Mouse (Mus musculus) left cerebral cortex, postnatal 4 days (tissue): ENCODE measurements around the gene Frmpd1. TPM values are rescaled to one million over a fixed set of nuclear protein-coding genes. Genes with fewer than 3 reads are reported as not detected.

Source experiments
- DNase-seq: peaks from one replicate; pipeline ENCODE4 v3.0.0-alpha.2; 2022
- intact Hi-C: fragments of 180-260 bp; cut with DNase I; formaldehyde crosslinking; loops from one replicate; pipeline ENCODE4 v1.15.1; 2025
- total RNA-seq, 2 experiments: library from RNA; stranded (reverse); gene quantifications; 2 replicates each; pipeline ENCODE4 v1.2.3; 2021

Gene Frmpd1
- total RNA-seq, 2 experiments from 2014 or later = 16.5 to 18.5 TPM

DNA sequence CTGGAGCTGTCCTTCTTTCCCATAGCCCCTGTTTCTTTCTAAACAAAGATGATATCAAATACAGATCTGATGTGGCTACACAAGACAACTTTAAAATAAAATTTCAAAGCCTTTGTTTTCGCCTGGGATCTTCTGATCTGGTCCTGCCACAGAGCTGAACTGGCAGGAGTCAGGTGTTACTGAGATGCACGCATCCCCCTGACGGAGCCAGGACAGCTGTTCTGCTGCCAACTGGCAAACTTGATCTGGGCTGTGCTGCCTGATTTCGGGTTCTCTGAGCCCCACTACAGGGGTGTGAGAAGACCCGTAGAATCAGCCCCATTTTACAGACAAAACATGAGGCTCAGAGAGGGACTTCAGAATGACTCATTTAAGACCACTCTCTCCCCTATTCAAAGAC, 45.6 kb downstream of the Frmpd1 start:
- no peak for DNase-seq
- intact Hi-C loops = no loop called here

DNA sequence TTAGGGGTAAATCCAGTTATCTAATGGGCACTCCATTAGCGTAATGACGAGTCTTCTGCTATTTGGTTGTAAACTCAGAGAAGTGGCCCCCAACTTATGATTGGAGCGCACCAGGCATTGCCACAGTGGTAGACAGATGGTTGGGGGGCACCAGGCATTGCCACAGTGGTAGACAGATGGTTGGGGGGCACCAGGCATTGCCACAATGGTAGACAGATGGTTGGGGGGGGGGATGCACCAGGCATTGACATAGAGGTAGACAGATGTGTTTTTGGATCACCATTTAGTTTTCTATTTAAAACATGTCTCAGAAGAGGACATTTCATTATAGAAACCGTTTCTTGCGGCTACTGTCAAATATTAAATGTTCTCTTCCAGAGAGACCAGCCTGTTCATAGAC, 53.6 kb downstream of the Frmpd1 start:
- intact Hi-C loops = no loop called here
- DNase-seq = no peak

- DNase-seq = no peak
- intact Hi-C loops = no loop called here
Measured at GRCm38 (mm10) chr4:45241330-45241729, 56.7 kb downstream of the Frmpd1 start.

DNA sequence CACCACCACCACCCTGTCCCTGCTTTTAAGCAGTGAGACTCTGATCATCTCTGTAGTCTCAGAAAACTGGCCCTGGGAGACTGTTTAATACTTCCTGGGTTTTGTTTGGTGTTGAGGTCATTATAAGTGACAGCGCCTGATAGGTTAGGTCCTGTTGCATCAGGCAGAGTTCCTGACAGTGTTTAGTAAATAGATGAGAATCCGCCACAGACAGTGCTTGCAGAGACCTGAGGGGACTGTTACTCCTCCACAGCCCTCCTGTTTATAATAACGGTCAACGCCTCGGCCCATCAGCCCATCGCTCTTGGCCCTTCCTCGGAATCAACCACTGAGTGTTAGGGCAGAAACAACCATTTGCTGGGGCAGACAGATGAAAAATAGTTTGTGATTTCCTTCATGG, 57.5 kb downstream of the Frmpd1 start:
- intact Hi-C loops = no loop called here
- no peak for DNase-seq

DNA sequence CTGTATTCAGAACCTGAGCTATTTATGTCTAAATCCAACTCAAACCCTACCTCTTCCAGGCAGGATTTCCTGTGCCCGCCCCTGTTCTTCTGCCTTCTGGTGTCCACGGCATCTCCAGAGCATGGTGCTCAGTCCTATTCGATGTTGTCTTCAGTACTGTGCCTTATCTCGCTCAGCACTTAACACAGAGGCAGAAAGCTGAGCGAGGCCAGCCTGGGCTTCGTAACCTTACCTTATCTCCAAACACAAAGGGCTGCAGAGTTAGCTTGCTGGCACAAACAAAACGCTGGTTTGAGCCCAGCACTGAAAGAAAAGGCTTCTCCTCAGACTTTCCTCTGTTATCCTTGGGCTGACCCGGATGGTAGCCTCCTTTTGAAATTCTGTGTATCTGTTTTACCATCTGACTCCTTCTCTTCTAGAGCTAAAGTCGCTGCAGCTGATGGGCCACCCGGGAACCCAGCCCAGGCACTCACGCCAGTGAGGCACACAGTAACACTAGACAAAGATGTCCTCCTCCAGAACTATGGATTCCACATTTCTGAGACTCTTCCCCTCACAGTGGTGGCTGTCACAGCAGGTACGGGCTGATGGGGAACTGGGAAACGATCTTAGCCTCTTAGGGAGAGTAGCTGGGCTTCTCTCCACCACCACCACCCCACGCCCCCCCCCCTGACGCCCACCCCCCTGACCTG, 58.7 kb downstream of the Frmpd1 start:
- intact Hi-C loops = no loop called here
- no peak for DNase-seq

GRCm38 (mm10) chr4:45251265-45251664, 66.6 kb downstream of the Frmpd1 start:
- intact Hi-C loops = no loop called here
- no peak for DNase-seq

- intact Hi-C loops = no loop called here
- DNase-seq = peak; percentile 11
Measured at GRCm38 (mm10) chr4:45252861-45253262, 68.2 kb downstream of the Frmpd1 start.

DNA sequence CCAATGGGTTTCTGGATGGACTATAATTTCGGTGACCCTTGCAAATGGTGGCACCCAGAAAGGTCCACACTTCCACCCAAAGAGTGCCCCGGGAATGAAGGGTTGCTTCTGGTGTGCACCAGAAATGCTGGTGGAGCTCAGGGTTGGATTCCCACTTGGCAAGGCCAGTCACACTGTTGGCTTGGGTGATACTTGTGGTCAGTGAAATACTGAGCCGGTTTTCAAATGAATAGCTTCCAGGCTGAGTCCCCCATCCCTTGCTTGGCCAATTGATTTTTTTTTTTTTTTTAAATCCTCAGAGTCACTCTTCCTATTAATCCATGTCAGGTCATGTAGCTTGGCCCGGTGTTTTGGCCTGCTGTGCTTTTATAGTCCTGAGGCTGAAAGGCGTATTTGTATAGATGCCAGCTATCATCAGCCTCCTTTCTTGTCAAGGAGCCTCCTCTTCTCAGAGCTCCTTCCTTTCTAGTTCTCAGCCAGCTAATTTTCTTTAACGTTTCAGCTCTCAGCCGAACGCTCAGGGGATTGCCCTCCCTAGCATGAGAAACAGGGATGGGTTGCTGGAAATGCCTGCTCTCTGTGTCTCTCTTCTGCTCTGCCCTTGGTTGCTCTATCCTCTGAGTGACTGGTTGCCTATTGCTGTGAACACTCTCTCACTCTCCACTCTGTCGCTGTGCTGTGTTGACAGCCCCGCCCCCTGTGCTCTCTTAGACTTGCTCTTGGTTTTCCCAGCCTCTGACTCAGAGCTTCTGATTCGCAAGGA, 69.3 kb downstream of the Frmpd1 start:
- intact Hi-C loops = no loop called here
- peak; percentile 47 for DNase-seq

DNA sequence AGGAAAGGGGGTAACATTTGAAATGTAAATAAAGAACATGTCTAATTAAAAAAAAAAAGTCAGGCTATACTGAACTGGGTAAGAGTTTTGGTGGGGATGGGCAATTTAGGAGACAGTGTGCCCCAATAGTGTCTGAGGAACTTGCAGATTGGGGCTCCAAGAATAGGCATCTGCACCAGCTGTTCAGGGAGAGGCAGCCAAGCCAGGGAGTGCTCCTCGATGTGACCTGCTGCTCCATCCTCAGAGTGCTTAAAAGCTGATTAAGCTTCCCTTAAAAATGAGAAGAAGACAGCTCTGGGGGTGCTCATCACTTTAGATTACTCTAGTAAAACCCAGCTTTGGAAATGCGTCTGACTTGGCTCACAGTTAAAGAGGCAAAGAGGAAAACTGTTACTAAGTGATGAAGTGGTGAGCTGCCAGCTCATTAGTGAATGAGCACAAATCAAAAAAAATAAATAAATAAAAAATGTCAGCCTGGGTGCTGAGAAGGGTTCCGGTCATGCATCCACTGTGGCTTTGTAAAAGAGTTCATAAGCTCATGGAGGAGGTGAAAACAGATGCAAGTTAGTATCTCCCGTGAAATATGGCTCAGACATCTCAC, 74.7 kb downstream of the Frmpd1 start:
- intact Hi-C loops = no loop called here
- no peak for DNase-seq

- intact Hi-C loops = no loop called here
Measured at GRCm38 (mm10) chr4:45261551-45261950, 76.9 kb downstream of the Frmpd1 start.

GRCm38 (mm10) chr4:45267883-45268282, 83.2 kb downstream of the Frmpd1 start:
- DNase-seq = no peak
- intact Hi-C loops = loop anchor here (5.0 kb wide), 1 partner anchor 86 kb away; the partner anchor contains the start of gene Frmpd1

More at GRCm38 (mm10) chr4:45261551-45261950, 76.9 kb downstream of the Frmpd1 start:
- no peak for DNase-seq

DNA sequence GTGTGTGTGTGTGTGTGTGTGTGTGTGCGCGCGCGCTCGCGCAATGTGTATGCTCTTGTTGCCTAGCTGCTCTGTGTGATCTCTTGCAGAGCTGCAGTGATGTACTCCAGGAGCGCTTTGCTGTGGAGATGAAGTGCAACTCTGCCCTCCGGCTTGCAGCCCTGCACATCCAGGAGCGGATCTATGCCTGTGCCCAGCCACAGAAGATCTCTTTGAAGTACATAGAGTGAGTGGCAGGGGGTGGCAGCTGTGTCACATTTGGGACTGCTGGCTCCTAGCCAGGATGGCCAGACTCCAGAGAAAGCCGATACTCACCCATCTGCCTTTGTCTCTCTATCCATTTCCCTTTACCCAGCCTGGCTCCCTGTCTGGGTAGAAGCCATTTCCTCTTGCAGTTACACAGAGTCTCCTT, 86.4 kb downstream of the Frmpd1 start:
- intact Hi-C loops = no loop called here
- peak; percentile 93 for DNase-seq

GRCm38 (mm10) chr4:45275770-45276169, 91.1 kb downstream of the Frmpd1 start:
- intact Hi-C loops = no loop called here
- DNase-seq = no peak

DNA sequence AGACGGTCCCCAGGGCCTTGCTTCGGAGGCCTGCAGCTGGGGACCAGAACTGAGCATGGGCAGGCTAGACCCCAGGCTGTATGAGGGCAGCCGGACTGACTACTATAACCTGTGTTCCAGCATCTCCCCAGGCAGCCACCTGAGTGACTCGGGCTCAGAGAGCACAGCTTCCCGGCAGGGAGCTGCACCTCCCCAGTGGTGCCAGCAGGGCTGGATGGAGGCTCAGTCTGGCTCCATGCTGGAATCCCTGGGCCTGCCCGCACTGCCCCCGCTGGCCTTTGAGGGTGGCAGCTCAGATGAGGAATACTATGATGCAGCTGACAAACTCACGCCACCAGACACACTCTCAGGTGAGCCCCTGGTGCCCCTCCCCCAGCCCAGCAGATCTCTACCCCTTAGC, 94.6 kb downstream of the Frmpd1 start:
- intact Hi-C loops = no loop called here
- DNase-seq = peak; percentile 17

GRCm38 (mm10) chr4:45279981-45280548, 95.4 kb downstream of the Frmpd1 start:
- intact Hi-C loops = loop anchor here (1.0 to 5.0 kb wide), 2 partner anchors 173 to 263 kb away; partner anchors contain the start of gene Polr1e
- peak; percentile 66 for DNase-seq

- no peak for DNase-seq
- intact Hi-C loops = no loop called here
Measured at GRCm38 (mm10) chr4:45286318-45286717, 101.6 kb downstream of the Frmpd1 start.

GRCm38 (mm10) chr4:45287906-45288305, 103.2 kb downstream of the Frmpd1 start:
- no peak for DNase-seq
- intact Hi-C loops = no loop called here

DNA sequence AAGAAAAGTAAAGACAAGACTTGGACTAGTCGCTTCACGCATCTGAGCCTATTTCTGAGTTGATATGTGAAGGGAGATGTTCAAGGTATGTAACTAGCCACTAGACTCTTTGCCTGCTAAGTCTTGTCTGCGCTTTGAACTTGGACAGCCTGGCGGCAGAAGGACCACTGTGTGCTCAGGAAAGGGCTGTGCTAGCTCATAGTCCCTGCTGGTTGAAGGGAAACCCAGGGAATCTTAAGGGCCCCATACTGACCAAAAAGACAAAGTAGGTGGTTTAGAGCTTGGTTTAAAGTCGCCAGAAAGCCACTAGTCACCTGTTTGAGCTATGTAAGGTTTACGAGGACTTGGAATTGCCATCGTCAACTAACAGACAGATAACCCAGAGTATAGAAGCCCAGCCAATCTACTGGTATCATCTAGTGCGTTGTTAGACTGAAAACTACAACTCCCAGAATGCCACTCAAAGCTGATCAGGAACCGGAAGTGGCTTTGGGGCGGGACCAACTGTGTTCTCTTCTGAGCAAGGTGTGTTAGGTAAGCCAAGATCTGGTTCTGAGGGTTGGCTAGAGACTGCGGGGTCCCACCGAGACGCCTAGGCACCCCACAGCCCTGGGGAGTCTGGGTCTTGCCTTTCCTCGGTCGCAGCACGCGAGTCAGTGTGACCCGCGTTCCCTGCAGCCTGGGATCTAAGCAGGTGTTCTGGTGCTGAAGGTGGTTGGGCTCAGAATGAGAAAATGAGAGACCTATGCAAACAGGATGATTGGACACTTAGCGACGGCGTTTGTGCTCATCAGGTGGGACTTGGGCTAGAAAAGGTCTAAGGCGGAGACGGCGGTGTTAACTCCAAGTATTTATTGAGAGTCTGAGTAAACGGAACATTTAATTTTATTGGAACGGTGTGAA, 112.2 kb downstream of the Frmpd1 start, which contains the start of gene Trmt10b:
Gene Trmt10b, plus strand, starts transcription at position 466 of the 903 bp plus-strand sequence.
- intact Hi-C loops = no loop called here
- DNase-seq = peak; percentile 72

- intact Hi-C loops = loop anchor here (10.0 kb wide), 1 partner anchor 271 kb away; no protein-coding TSS in a partner anchor
- no peak for DNase-seq
Measured at GRCm38 (mm10) chr4:45305536-45305935, 120.9 kb downstream of the Frmpd1 start.

- intact Hi-C loops = loop anchor here (10.0 kb wide), 1 partner anchor 273 kb away; no protein-coding TSS in a partner anchor
- peak; percentile 31 for DNase-seq
Measured at GRCm38 (mm10) chr4:45308046-45308445, 123.4 kb downstream of the Frmpd1 start.
